Mouse (Mus musculus) kidney, adult 2 months (tissue): Measurements from ENCODE around the gene H2-DMb1.

Experiments
- CTCF ChIP-seq: fragments of 200-500 bp; conservative IDR thresholded peaks from 2 replicates; pipeline ENCODE4 v1.5.1; 2011; ENCODE audit warnings: low read depth, mild to moderate bottlenecking, control low read depth, low read length, moderate library complexity, mixed read lengths; ENCODE audit not compliant: insufficient read depth, insufficient read length
- POLR2A ChIP-seq: fragments of 200-500 bp; IDR thresholded peaks from one replicate; pipeline ENCODE4 v1.6.1; 2011; ENCODE audit warnings: low read depth, low read length, control low read depth

- TF ChIP-seq POLR2A = no peak
- TF ChIP-seq CTCF = no peak
Measured at GRCm38 (mm10) chr17:34122188-34122984, 30.5 kb upstream of the H2-DMb1 start, which contains the start of gene Brd2.
